Mouse (Mus musculus) neural tube, embryonic 14.5 days (tissue): ENCODE data around the gene Card6. TPM values are rescaled to one million over a fixed set of nuclear protein-coding genes. Genes with fewer than 3 reads are reported as not detected.

ENCODE experiments used
- ATAC-seq: fragments of 200-750 bp; cut with Nextera tagmentation; 2 replicates; pipeline ENCODE4 v1.8.0; 2017; ENCODE audit warnings: low read depth, mild to moderate bottlenecking, moderate TSS enrichment, moderate library complexity
- H3K27ac ChIP-seq: fragments of 300-500 bp; sonication (generic); 2 replicates; pipeline ENCODE4 v1.5.1; 2014; ENCODE audit warnings: low read depth, mild to moderate bottlenecking, control low read depth, low read length, moderate library complexity, mixed read lengths
- H3K27me3 ChIP-seq: fragments of 300-500 bp; sonication (generic); 2 replicates; pipeline ENCODE4 v1.6.1; 2014; ENCODE audit warnings: low read length; ENCODE audit not compliant: control insufficient read depth, insufficient read depth
- H3K36me3 ChIP-seq: fragments of 300-500 bp; sonication (generic); 2 replicates; pipeline ENCODE4 v1.6.1; 2014; ENCODE audit warnings: low read length, mixed read lengths; ENCODE audit not compliant: control insufficient read depth, insufficient read depth
- H3K4me1 ChIP-seq: fragments of 300-500 bp; sonication (generic); 2 replicates; pipeline ENCODE4 v1.6.1; 2014; ENCODE audit warnings: low read length; ENCODE audit not compliant: control insufficient read depth, insufficient read depth
- H3K4me2 ChIP-seq: fragments of 300-500 bp; sonication (generic); 2 replicates; pipeline ENCODE4 v1.6.1; 2014; ENCODE audit warnings: mild to moderate bottlenecking, low read depth, low read length, control low read depth
- H3K4me3 ChIP-seq: fragments of 300-500 bp; sonication (generic); 2 replicates; pipeline ENCODE4 v1.5.1; 2014; ENCODE audit warnings: low read depth, low read length, control low read depth, mixed read lengths
- H3K9ac ChIP-seq: fragments of 300-500 bp; sonication (generic); replicated peaks from 2 replicates; pipeline ENCODE4 v1.6.1; 2014; ENCODE audit warnings: low read depth, mild to moderate bottlenecking, control low read depth, low read length, mixed read lengths
- H3K9me3 ChIP-seq: fragments of 300-500 bp; sonication (generic); 2 replicates; pipeline ENCODE4 v1.6.1; 2016; ENCODE audit warnings: low read length; ENCODE audit not compliant: control insufficient read depth
- WGBS: fragments of 180-500 bp; shearing (Covaris S2); extraction: QIAGEN DNeasy Blood & Tissue Kit; methylation state at CpG from one replicate; pipeline ENCODE4 v1.1.7; 2014; 5-methylcytosine and 5-hydroxymethylcytosine counted together
- polyA plus RNA-seq: library from polyadenylated mRNA; unstranded; fragments of >200 nt; fragmentation: Nextera tagmentation; extraction: Ambion mirVana; gene quantifications from 2 replicates; pipeline ENCODE4 v1.2.1, GENCODE M21; 2014

Card6 gene
- polyA plus RNA-seq, 1 experiment from 2014 or later: 0.55 TPM

GRCm38 (mm10) chr15:5121535-5122313 lies 13.4 kb upstream of the Card6 start:
- Histone ChIP-seq H3K9me3 (no peaks in the 10 kb centered on the region), H3K27me3 (no peaks in the 10 kb centered on the region), H3K36me3 (peaks cover 41% of the 10 kb centered on the region), H3K4me2 (no peak overlapping the region), H3K9ac (no peak overlapping the region), H3K4me1 (peaks cover 6% of the 10 kb centered on the region; the same call in 1 of the 2 replicates), H3K27ac (no peak overlapping the region), H3K4me3 (no peak overlapping the region)
- ATAC-seq: no peak
- 92% methylated on average over 12 of the region's 12 CpGs for WGBS

GRCm38 (mm10) chr15:5119707-5120106 lies 11.4 kb upstream of the Card6 start:
- Histone ChIP-seq H3K36me3 (peaks cover 39% of the 10 kb centered on the region), H3K27me3 (no peaks in the 10 kb centered on the region), H3K4me2 (no peak overlapping the region), H3K27ac (no peak overlapping the region), H3K4me3 (no peak overlapping the region), H3K4me1 (peaks cover 6% of the 10 kb centered on the region; the same call in 1 of the 2 replicates), H3K9ac (no peak overlapping the region), H3K9me3 (no peaks in the 10 kb centered on the region)
- WGBS: 93% methylated on average over 2 of the region's 2 CpGs
- ATAC-seq: no peak

- Histone ChIP-seq H3K4me3 (no peak overlapping the region), H3K4me1 (peaks cover 6% of the 10 kb centered on the region; the same call in 1 of the 2 replicates), H3K9me3 (no peaks in the 10 kb centered on the region), H3K36me3 (peaks cover 34% of the 10 kb centered on the region), H3K9ac (no peak overlapping the region), H3K27ac (no peak overlapping the region), H3K27me3 (no peaks in the 10 kb centered on the region), H3K4me2 (no peak overlapping the region)
- no peak for ATAC-seq
- WGBS: 91% methylated on average over 2 of the region's 2 CpGs
Observed at GRCm38 (mm10) chr15:5119192-5119591, 10.9 kb upstream of the Card6 start.

GRCm38 (mm10) chr15:5118626-5119025 lies 10.3 kb upstream of the Card6 start:
- Histone ChIP-seq H3K9ac (no peak overlapping the region), H3K4me2 (no peak overlapping the region), H3K9me3 (no peaks in the 10 kb centered on the region), H3K36me3 (peaks cover 33% of the 10 kb centered on the region), H3K4me1 (peaks cover 6% of the 10 kb centered on the region; the same call in 1 of the 2 replicates), H3K27ac (no peak overlapping the region), H3K27me3 (no peaks in the 10 kb centered on the region), H3K4me3 (no peak overlapping the region)
- no peak for ATAC-seq
- 93% methylated on average over 9 of the region's 9 CpGs for WGBS

- no peak; the same call in 1 of the 2 replicates for ATAC-seq
- 2% methylated on average over 22 of the region's 22 CpGs for WGBS
- peak overlapping the region; percentile 80 for H3K27ac ChIP-seq
Observed at GRCm38 (mm10) chr15:5117031-5117601, 8.8 kb upstream of the Card6 start.

GRCm38 (mm10) chr15:5116270-5117030 lies 8.1 kb upstream of the Card6 start, which contains the start of gene Rpl37:
TSS of gene Rpl37 (plus strand) at chr15:5116645.
- Histone ChIP-seq H3K9me3 (no peaks in the 10 kb centered on the region), H3K4me2 (peak within 1 kb of the TSS; percentile 93), H3K27me3 (no peaks in the 10 kb centered on the region), H3K4me3 (peak within 1 kb of the TSS; percentile 94), H3K27ac (peak within 1 kb of the TSS; percentile 80), H3K36me3 (peaks cover 29% of the 10 kb centered on the region), H3K4me1 (peaks cover 6% of the 10 kb centered on the region; the same call in 1 of the 2 replicates), H3K9ac (peak within 1 kb of the TSS; percentile 90)
- ATAC-seq: peak; percentile 99
- WGBS: under 1% methylated on average over 55 of the region's 55 CpGs

More at GRCm38 (mm10) chr15:5117031-5117601, 8.8 kb upstream of the Card6 start:
- peaks cover 33% of the 10 kb centered on the region for H3K36me3 ChIP-seq
- H3K27me3 ChIP-seq: no peaks in the 10 kb centered on the region
- H3K4me1 ChIP-seq: peaks cover 6% of the 10 kb centered on the region; the same call in 1 of the 2 replicates
- H3K9ac ChIP-seq: peak overlapping the region; percentile 90
- H3K4me3 ChIP-seq: peak overlapping the region; percentile 94
- H3K4me2 ChIP-seq: peak overlapping the region; percentile 93
- H3K9me3 ChIP-seq: no peaks in the 10 kb centered on the region

- ATAC-seq: no peak
- H3K4me1 ChIP-seq: peaks cover 6% of the 10 kb centered on the region; the same call in 1 of the 2 replicates
- no peaks in the 10 kb centered on the region for H3K27me3 ChIP-seq
- WGBS: 67% methylated on average over 8 of the region's 8 CpGs
- H3K9ac ChIP-seq: peak overlapping the region; percentile 45; the same call in 1 of the 2 replicates
- H3K4me2 ChIP-seq: peak overlapping the region; percentile 49
- H3K4me3 ChIP-seq: peak overlapping the region; percentile 94; the same call in 1 of the 2 replicates
- H3K27ac ChIP-seq: no peak overlapping the region
- H3K36me3 ChIP-seq: peaks cover 22% of the 10 kb centered on the region
- H3K9me3 ChIP-seq: no peaks in the 10 kb centered on the region
Observed at GRCm38 (mm10) chr15:5115173-5115572, 6.8 kb upstream of the Card6 start.

GRCm38 (mm10) chr15:5112651-5113050 lies 4.3 kb upstream of the Card6 start:
- Histone ChIP-seq H3K4me2 (no peak overlapping the region), H3K27me3 (no peaks in the 10 kb centered on the region), H3K27ac (no peak overlapping the region), H3K4me1 (peaks cover 4% of the 10 kb centered on the region; the same call in 1 of the 2 replicates), H3K9ac (no peak overlapping the region), H3K9me3 (no peaks in the 10 kb centered on the region), H3K4me3 (no peak overlapping the region), H3K36me3 (no peaks in the 10 kb centered on the region)
- no peak for ATAC-seq
- WGBS: 87% methylated on average over 3 of the region's 3 CpGs
